Mouse (Mus musculus) adrenal gland, postnatal 10 days (tissue): ENCODE data around the gene Vmn2r69. TPM values are rescaled to one million over a fixed set of nuclear protein-coding genes. Genes with fewer than 3 reads are reported as not detected.

Source experiments
- DNase-seq: peaks from one replicate; pipeline ENCODE4 v3.0.0; 2021; ENCODE audit warnings: mixed read lengths
- long read RNA-seq, 2 experiments: library from polyadenylated mRNA; stranded (forward); transcript quantifications; one replicate each; pipeline ENCODE4 v2.0.0; 2021
- total RNA-seq, 2 experiments: library from RNA; stranded (reverse); gene quantifications; 2 replicates each; pipeline ENCODE4 v1.2.3; 2021

The Vmn2r69 gene
- total RNA-seq: not detected
- long read RNA-seq, experiment 1: 0 reads
- long read RNA-seq, experiment 2: 0 reads

GRCm38 (mm10) chr7:85415820-85416219, at the start of gene Vmn2r69:
TSS of gene Vmn2r69 (minus strand) at chr7:85415920.
- DNase-seq: no peak

Other genes starting within 250 kb of the Vmn2r69 start
- gene Vmn2r68, start 178.1 kb downstream of the Vmn2r69 start, total RNA-seq: not detected
- not detected for gene Vmn2r71, start 147.2 kb upstream of the Vmn2r69 start, total RNA-seq
- not detected for gene Vmn2r70, start 153.3 kb upstream of the Vmn2r69 start, total RNA-seq